Mouse (Mus musculus) spleen, adult 18-20 months (tissue): ENCODE results near the gene Thada.
A peak's percentile ranks its signal among the peaks of the same experiment; 100 is the strongest.
"Not testable (repeated sequence)": the region's sequence is repeated elsewhere in the genome, so short reads cannot be mapped to it uniquely, and the experiment has no call there.

ENCODE experiments used
- DNase-seq, 2 experiments: peaks; one replicate each; pipeline ENCODE4 v3.0.0; 2022; ENCODE audit warnings: mixed read lengths in 2 of 2

The Thada gene

DNA sequence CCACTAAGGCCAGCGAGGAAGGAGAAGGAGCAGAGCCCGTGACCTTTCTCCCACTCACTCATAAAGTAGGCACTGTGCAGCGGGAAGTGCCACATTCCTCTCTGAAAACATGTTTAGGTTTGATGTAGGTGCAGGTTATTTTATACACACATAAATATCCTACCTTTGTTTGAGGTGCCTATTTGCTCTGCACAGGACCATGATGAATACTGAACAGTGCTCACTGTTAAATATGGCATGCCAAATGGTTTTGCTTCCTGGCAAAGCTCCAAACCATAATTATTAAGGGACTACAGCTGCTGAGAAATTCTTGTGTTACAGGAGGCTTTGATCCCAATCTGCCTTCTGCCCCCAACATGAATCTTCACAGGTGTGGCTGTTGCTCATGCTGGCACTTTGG is 259.8 kb downstream of the Thada start:
- DNase-seq: no peak

DNA sequence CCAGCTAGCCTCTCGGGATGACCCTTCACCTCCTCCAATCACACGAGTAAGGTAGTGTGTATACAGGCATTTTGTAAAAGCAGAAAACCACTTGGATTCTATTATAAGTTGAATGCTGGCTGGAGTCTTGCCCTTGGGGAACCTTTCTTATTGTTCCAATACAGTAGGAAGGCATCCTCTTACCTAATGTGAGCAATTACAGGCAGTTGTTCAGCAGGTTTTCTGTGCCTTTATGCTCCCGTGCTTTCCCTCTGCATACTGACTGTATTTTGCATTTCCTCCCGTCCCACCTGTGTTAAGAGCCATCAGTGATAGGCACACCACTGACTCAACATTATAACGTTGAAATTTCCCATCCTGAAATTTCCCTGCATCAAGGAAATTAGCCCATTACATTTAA is 261.0 kb downstream of the Thada start:
- no peak for DNase-seq

DNA sequence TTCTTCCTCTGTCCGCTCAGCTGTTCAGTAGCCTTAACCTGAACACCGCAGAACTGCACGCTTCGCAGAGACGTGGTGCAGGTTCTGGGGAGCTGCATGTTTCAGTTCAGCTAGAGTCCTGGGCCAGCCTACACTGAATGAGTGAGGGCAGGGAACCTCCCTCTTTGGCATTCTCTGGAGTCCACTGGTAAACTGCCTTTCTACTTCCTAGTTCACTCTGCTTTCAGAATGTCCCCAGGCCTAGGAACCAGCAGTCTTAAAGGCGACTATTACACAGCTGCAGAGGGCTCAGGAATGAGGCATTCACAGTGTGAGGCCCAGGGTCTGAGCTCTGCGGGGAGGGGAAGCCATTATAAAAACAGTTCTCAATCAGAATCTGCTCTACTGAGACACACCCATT is 262.7 kb downstream of the Thada start:
- DNase-seq: no peak

DNA sequence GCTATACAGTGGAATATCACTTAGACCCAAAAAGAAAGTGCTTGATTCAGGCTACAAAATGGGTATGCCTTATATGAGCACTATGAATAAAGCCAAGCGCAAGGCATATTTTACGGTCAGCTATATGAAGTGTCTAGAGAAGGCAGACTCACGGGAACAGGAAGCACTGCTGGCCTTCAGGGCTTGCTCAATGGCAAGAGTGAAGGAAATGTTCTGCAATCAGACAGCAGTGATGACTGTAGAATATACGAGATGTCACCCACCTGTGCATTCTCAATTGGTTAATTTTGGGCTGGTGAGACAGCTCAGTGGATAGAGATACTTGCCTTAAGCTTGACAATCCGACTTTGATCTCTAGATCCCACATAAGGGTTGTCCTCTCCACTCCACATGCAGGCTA is 264.8 kb downstream of the Thada start:
- no peak for DNase-seq

DNA sequence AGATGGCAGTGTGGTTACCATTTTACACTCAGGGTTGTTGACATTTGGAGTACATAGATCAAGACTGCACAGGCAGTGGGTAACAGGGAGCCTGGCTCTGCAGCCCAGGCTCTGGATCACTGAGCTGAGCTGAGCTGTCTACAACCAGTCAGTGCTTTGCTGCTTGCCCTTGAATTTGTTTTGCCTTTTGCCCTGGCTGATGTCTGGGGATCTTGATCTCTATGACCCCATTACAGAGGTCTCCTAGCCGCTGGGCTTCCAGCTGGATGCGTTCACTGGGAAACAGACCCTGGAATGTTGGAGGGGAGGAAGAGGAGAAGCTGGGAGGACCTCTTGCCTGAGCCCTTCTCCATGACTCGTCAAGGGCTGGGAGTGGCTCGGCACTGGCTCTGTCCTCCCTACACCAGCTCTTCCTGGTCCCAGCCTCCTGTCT is 268.1 kb downstream of the Thada start:
- DNase-seq: no peak

DNA sequence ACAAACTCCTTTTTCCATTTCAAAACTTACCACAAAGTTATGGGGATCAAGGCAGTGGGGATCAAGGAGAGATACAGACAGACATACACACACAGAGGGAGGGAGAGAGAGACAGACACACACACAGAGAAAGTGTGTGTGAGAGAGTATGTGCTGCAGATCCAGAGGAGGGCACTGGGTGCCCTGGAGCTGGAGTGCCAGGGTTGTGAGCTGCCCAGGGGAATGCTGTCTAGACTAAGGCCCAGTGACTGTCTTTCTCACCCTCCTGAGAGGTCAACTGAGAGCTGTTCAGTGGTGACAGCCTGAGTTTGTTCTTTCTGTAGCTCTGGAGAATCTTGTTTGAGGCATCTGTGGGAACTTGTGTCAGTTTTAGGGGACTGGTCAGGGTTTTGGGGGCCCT is 269.7 kb downstream of the Thada start:
- DNase-seq: no peak

DNA sequence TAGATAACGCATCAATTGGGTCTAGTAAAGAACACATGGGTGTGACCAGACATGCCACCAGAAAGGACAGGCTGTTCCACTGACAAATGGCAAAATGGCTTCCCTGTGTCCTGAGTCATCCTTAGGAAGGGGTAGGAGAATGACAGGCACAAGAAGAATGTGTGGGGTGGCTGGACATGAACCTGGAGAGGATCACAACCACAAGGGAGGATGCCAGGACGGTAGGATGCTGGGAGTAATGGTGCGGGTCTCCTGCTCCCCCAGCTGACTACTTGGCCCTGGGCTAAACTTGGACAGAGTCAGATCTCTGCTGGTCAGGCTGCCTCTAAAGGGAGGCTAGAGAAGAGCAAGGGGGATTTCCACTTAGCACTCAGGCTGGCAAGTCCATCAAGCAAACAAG is 270.2 kb downstream of the Thada start:
- no peak for DNase-seq

DNA sequence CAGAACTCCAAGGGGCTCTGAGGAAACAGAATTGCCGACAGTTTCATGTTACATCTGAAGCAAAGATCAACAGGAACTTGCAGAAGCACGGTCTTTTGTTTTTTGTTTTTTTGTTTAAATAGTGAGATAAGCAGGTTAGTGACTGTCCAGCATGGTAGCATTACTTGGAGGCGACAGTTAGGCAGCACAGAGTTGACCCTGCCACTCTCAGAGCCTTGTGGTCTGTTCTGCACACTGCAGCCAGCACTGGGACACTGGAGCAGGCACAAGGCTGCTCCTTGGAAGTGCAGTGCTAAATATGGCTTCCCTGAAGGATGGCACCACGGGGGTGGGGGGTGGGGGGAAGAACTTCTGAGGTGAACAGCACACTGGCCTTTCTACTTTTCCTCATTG is 271.0 kb downstream of the Thada start:
- DNase-seq: no peak

DNA sequence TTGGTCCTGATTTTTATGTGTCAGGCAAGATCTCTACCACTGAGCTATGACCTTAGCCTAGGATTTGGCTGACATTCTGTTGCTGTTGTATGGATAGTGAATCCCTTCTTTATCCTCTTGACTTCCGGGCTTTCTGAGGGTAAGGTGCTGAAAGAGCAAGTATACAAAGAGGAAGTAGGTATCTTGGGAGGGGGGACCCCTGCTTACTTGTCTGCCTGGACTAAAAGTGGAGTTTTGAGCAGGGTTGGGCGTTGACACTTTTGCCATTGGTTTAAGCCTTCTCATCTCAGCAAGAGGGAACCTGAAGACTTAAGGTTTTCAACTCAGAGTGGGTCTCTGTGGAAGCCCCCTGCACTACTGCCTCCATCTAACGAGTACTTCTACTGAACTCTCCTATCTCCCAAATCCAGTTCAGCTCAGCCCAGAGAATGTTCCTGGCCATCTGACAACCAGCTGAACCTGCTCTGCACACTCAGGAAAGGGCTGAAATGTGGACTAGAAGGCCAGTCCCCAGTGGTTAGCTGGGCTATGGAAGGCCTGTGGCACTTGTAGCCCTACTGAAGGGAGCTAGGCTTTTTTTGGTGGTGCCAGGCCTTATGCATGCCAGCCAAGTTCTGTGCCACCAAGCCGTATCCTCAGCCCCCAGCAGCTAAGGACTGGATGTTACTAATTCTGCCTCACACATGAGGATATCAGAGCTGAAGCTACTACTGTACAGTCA is 271.6 kb downstream of the Thada start:
- no peak for DNase-seq

DNA sequence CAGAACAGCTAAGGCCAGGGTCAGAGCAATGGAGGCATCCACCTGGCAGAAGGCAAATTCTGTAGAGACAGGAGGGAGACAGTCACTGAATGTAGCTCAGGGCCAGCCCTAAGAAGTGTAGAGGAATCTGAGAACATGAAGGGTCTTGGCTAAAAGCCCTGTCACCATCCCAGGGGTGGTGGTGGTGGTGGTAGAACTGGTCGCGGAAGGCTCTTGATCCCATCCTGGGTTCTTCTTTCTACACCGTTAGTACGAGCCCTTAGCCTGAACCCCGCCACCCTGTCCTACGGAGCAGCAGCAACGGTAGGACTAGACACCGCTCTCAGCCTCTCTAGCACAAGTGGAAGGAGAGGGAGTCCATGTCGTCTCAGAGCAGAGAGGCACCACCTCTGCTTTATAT is 272.6 kb downstream of the Thada start:
- no peak for DNase-seq

DNA sequence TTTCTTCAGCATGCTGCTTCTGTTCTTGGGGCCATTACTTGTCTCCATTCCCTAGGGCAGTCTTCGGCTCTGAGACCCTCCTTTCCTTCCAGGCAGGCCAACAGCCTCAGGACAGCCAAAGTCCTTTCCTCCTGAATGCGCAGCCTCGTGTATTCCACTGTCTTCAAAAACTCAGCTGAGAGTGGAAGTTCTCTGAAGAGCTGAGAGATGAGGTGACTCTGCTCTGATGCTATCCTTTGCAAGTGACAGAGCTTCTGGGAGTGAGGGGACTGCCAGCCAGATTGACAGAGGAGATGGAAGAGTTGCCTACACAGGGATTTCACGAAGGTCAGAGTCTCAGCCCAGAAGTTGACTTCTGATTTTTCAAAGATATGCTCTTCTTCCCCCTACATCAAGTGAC is 274.1 kb downstream of the Thada start:
- DNase-seq: no peak

DNA sequence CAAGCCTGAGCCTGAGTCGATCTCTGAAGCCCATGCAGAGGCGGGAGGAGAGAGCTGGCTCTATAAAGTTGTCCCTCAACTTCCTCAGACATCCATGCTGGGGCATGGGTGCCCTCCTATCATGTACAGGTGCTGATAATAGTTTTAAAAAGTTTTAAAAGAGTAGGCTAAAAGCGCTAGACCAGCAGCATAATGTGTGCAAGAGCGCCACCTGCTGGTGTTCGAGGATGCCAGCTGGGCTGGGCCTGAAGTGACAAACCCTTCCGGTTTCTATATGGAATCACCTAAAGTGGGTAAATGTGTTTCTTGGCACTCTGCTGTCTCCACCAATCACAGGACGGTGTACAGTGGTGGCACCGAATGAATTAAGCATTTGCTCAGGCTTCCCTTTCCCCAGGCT is 275.1 kb downstream of the Thada start:
- DNase-seq: peak; percentile 79 to 93

DNA sequence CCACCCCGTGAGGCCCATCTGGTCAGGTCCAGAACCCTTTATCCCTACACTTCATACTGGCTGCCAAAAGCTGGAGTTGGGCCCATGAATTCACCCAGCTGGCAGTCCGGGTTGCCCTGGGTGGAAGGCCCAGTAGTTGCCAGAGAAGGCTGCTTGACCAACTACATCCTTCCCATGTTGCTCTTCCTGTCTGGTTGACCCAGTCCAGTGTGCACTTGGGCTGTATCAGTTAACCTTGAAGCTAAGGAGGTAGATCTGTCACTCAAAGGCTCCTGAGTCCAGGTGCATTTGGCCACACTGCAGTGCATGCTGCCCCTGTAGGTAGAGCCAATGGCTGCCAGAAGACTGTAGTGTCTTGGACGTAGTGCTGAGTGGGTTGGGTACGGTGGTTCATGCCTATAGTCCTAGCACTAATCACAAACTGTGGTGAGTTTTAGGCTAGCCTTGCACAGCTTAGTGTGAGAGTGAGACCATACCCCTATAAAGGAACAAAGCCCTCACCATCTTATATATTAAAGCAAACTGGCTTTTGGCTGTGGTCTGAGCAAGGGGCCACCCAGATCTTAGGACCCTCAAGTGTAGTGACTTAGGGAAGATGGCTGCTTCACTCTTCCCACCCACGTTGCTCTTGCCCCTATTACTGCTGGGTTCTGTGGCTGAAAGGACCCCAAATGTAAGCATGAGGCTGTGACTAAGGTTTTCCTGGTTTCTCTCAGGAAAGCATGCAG is 276.7 kb downstream of the Thada start:
- no peak for DNase-seq

DNA sequence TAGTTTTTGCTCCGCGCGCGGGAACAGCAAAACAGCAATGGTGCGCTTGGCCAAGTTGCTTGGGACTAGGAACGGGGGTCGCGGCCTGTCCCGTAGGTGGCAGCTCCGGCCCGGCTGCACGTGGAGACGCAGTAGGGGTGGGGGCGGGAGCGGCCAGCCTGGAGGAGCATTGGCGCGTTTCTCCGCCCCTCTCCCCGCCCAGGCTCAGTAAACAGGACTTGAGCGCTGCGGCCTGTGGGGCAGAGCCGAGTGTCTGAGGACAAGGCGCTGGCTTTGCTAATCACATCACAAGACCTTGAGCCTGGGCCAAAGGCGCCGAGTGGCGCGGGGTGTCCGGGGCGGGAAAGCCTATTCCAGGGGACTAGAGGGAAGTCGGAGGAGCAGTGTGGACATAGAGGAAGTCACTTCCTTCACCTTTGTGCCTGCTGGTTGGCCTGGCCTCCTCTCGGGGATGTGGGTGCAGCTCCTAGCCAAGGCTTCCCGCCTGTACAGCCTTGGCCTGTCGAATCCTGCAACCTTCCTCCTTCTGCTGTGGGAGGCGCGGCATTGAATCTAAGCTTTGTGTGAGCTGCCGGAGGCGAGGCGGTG is 277.5 kb downstream of the Thada start:
- peak; percentile 85 to 86 for DNase-seq

DNA sequence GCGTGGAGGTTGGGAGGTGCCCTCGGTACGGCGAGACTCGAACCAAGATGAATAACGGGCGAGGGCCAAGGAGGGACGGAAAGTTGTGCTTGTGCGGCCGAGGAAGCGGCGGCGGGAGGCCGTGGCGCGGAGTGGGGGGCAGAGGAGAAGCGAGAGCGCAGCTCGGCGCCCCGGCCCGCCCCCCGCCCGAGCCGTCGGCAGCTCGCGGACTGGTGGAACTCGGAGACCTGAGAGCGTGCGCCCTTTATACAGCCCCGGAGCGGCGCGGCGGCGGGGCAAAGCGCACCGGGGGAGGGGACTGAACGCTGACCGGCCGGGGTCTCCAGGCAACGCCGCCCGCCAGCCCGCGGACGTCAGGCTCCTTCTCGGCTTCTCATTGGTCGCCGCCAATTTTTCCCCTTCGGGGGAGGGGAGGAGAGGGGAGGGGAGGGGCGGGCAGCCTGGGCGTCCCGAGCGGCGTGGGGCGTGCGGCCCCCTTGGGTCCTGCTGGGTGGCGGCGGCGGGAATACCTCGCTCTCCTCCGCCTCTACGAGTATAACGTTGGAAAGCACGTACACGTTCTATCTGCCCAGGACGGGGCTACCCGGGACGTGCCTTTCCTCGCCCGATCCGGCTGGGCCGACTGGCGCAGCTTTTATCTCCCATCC is 278.2 kb downstream of the Thada start, which contains the start of gene Zfp36l2:
TSS of gene Zfp36l2 (minus strand) at position 221 of the 647 bp plus-strand sequence.
- peak; percentile 96 to 98 for DNase-seq

DNA sequence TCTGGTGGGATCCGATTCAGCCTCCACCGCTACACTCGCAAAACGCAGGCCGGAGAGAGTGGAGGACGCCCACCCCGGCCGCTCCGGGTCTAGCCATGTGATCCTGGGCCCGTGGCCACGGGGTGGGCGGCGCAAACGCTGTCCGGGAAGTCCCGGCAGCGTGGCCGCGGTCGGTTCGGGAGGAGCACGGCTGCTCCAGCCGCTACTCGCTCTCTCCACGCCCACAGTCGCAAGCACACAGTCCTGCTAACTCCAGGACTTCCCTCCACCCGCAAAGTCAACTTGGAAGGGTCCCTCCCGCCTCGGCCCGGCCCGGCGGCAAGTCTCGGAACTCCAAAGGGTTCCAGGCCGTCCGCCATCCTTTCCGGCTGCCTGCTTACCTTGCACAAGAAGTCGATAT is 278.7 kb downstream of the Thada start:
- DNase-seq: not testable (repeated sequence)

DNA sequence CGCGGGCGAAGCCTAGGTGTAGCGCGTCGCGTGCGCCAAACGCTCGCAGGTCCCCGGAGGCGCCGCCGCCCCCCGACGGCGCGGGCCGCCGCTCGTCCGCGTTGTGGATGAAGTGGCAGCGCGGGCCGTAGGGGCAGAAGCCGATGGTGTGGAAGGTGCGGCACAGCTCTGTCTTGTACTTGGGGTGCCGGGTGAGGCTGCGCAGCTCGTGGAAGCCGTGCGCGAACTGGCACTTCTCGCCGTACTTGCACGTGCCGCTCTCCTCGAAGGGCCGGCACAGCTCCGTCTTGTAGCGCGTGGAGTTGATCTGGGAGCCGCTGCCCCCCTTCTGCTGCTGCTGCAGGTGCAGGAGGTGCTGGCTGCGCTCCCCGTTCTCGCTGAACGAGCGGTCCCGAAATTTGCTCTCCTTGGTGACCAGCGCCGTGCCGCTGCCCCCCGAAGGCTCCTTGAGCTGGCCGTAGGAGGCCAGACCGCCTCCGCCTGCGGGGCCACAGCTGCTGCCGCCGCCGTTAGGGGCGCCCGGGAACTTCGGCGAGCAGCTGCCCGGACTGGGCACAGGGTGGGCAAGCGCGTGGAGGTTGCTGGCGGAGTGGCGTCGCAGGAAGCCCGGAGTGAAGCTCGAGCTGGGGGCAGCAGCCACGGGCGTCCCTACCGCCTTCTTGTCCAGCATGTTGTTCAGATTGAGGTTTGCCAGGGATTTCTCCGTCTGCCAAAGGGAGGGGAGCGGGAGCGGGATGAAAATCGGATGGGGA is 279.4 kb downstream of the Thada start:
- peak; percentile 70 for DNase-seq

DNA sequence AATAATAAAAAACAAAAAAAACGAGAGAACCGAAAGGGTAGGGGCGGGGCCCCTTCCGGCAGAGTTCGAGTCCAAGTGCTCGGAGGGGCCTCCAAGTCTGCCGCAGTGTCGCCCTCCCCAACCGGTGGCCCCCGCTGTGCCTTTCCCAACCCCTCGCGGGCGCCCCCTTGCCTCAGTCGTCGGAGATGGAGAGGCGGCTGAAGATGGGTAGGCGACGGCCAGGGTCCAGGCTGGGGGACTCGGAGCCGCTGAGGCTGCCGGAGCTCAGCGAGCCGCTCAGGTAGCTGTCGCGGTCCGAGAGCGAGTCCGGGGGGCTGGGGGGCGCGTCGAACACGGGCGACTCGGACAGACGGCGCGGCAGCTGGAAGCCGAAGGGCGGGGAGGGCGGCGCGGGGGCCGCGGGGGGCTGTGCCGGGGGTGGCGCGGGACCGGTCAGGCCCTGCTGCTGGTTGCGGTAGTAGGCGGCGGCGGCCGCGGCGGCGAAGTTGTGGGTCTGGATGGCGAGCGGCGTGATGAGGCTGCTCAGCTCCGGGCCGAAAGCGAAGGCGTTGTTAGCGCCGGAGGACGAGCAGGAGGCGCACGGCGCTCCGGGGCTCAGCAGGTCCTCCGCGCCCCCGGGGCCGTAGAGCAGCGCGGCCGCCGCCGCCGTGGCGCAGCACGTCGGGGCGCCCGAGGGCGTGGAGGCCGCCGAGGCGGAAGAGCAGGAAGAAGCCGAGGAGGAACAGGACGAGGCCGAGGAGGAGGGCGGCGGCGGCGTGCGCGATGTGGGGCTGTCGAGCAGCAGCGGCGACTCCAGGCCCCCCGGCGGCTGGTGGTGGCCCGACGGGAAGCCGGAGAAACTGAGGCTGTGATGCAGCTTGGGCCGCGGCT is 280.2 kb downstream of the Thada start:
- DNase-seq: peak; percentile 80 to 84

DNA sequence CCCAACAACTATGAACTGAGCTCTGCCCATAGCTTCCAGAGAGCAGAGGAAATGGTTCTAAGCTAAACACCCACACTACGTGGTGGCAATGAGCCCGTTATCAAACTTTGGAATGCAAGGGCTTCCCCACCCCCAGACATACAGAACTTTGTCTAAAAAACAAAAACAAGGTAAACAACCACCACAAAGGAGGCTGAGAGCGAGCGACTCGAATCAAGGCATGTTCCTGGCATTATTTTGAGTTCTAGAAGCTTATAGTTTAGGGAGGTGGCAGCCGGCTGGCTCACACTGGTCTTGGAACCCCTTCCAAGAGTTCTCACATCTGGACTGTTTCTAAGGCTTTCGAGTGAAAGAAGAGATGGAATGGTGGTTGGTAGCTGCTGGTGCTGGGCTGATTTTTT is 281.0 kb downstream of the Thada start:
- peak in 1 of 2 experiments; percentile 32 for DNase-seq

DNA sequence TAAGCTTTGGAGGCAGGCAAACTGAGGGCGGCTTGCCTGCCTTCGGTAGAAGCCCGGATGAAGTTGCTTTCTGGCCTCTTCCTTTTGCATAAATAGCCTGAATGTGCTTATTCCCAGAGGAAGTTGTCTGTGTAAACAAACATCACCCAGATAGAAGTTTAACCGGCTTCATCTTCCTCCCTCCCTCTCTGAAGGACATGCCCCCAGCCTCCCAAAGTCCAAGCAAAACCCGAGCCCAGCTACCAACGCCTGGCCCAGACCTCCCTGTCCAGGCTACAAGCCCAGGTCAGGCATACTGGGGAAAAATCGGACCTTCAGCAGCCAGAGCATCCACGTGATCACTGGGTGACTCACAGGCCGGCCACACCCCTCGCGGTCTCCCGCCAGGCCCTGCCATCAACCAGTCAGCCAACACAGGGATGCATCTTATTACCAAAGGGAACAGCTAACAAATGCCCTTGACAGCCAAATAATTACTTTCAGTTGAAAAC is 282.7 kb downstream of the Thada start:
- DNase-seq: peak; percentile 76
